ENCODE assay signal across 8 mouse cellular contexts in the genomic region with DNA sequence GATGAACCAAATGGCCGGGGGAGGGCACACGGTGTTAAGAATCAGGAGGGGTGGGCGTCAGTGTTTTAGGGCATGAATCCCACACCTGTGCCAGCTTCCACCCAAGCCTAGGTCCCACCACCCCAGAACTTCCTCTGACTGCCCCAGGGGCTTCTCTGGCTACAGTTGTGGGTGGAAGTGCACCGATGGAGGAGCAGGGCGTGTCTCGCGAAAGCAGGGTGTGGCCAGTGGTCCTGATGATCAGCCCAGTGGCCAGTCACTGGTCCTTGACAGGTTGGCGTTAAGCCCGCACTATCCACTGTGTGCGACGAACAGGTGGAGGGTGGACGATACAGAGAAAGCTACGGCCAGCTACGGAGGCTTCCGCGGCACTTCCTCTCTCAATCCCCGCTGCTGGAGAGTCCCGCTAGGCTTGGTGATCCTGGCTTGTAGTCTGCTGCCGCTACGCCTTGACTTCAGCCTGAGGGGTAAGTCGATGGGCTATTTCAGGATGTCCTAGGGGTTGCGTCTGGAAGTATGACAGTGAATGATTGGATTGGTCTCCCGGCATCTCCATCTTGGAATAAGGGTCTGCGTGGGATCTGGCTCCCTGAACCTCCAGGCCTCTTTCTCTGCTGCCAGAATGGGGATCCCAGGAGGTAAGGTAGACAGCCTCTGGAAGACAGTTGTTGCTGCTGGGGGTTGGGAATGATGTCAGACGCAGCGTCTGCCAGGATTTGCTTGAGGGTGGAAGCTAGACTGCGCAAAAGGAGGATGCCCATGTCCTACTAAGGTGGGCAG. TPM values are rescaled to one million over a fixed set of nuclear protein-coding genes. Genes with fewer than 3 reads are reported as not detected.
DNase-seq lines count a peak whose midpoint lies in the region; ATAC-seq lines count a peak whose summit lies in the region.

No protein-coding gene starts in this region.

- peak overlapping the region; percentile 81 for H3K27ac ChIP-seq in hindbrain, embryonic 15.5 days (replicated peaks)

- no peaks in the 10 kb centered on the region for H3K9me3 ChIP-seq in hindbrain, embryonic 15.5 days

- H3K36me3 ChIP-seq in hindbrain, embryonic 15.5 days, result no peaks in the 10 kb centered on the region

- peak overlapping the region; percentile 69 for H3K9ac ChIP-seq in hindbrain, embryonic 15.5 days

- peak overlapping the region; percentile 98 for H3K4me2 ChIP-seq in hindbrain, embryonic 15.5 days

- peaks cover 15% of the 10 kb centered on the region for H3K4me1 ChIP-seq in hindbrain, embryonic 15.5 days (replicated peaks)

- DNase-seq in CD4-positive, CD25-positive, alpha-beta regulatory T cell, adult 2 months (ENCODE audit: low read depth, low spot score), result peak; percentile 54
- DNase-seq in cerebellum, adult 9-11 months, result peak; percentile 88
- DNase-seq in frontal cortex, postnatal 10 days (ENCODE audit: low spot score in 2 of 2), result peak; percentile 47 to 55
- peak; percentile 72 for DNase-seq in left cerebral cortex, postnatal 4 days
- DNase-seq in spleen, adult 12 weeks (ENCODE audit: low spot score), result peak; percentile 67

- H3K4me3 ChIP-seq in hindbrain, embryonic 15.5 days, result peak overlapping the region; percentile 63

- intact Hi-C loops in left cerebral cortex, postnatal 4 days (cut with DNase I), result no loop called here

- ATAC-seq in CD4-positive, CD25-positive, alpha-beta regulatory T cell, adult 4 months, result no peak
- ATAC-seq in hindbrain, embryonic 15.5 days (ENCODE audit: low FRiP score, low read depth), result peak; percentile 78
- ATAC-seq in megakaryocyte-erythroid progenitor cell, adult 5-6 weeks (replicated peaks; ENCODE audit: low FRiP score, low TSS enrichment, poor library complexity, severe bottlenecking), result peak; percentile 49

- no peaks in the 10 kb centered on the region for H3K27me3 ChIP-seq in hindbrain, embryonic 15.5 days

- WGBS in hindbrain, embryonic 15.5 days, result 3% methylated on average over 27 of the region's 27 CpGs

RNA-seq across cellular contexts. Expression of a gene that starts 1.6 kb away (rescaled TPM):
- 10 to 100 TPM; 65.8 to 93.5 TPM for polyA plus RNA-seq in CD4-positive, CD25-positive, alpha-beta regulatory T cell, adult 4 months (2017; shearing (Covaris generic))
- polyA plus RNA-seq in hindbrain, embryonic 15.5 days (2015; fragmentation: Nextera tagmentation; extraction: Ambion mirVana), result 30.9 and 31.2 TPM in 2 replicates
- total RNA-seq in left cerebral cortex, postnatal 4 days (2021), result 10 to 100 TPM; 36.9 to 40.4 TPM
- 31.3 and 45.4 TPM in 2 replicates for total RNA-seq in megakaryocyte-erythroid progenitor cell, adult 5-6 weeks (2014; fragmentation: Nextera tagmentation)
- 12.2 and 25.6 TPM in 2 replicates for total RNA-seq in megakaryocyte-erythroid progenitor cell, adult 5-6 weeks (2017)

RNA-seq across cellular contexts. Expression of a gene that starts 24.9 kb away (rescaled TPM):
- 1,000 to 10,000 TPM; 5,826 to 7,831 TPM for polyA plus RNA-seq in CD4-positive, CD25-positive, alpha-beta regulatory T cell, adult 4 months (2017; shearing (Covaris generic))
- polyA plus RNA-seq in hindbrain, embryonic 15.5 days (2015; fragmentation: Nextera tagmentation; extraction: Ambion mirVana), result 4,365 and 4,386 TPM in 2 replicates
- 1,000 to 10,000 TPM; 1,560 to 1,622 TPM for total RNA-seq in left cerebral cortex, postnatal 4 days (2021)
- total RNA-seq in megakaryocyte-erythroid progenitor cell, adult 5-6 weeks (2014; fragmentation: Nextera tagmentation), result 729 and 731 TPM in 2 replicates
- 1,059 and 1,094 TPM in 2 replicates for total RNA-seq in megakaryocyte-erythroid progenitor cell, adult 5-6 weeks (2017)

RNA-seq across cellular contexts. Expression of a gene that starts 36.8 kb away (rescaled TPM):
- 1 to 10 TPM in 1 of 2 experiments, under 1 TPM in 1; 0.74 to 2.3 TPM for polyA plus RNA-seq in CD4-positive, CD25-positive, alpha-beta regulatory T cell, adult 4 months (2017; shearing (Covaris generic))
- polyA plus RNA-seq in hindbrain, embryonic 15.5 days (2015; fragmentation: Nextera tagmentation; extraction: Ambion mirVana), result 56.8 and 57.3 TPM in 2 replicates
- 10 to 100 TPM; 64.5 to 76.9 TPM for total RNA-seq in left cerebral cortex, postnatal 4 days (2021)
- total RNA-seq in megakaryocyte-erythroid progenitor cell, adult 5-6 weeks (2014; fragmentation: Nextera tagmentation), result 113 and 115 TPM in 2 replicates
- total RNA-seq in megakaryocyte-erythroid progenitor cell, adult 5-6 weeks (2017), result 56.1 and 64.9 TPM in 2 replicates
